Mouse (Mus musculus) CH12.LX (cell line): ENCODE data around the gene Ubl4a. TPM values are rescaled to one million over a fixed set of nuclear protein-coding genes. Genes with fewer than 3 reads are reported as not detected.

ENCODE experiments used
- DNase-seq: peaks from one replicate; pipeline ENCODE4 v3.0.0-alpha.2; 2013; ENCODE audit errors: extremely low read depth
- H3K27ac ChIP-seq: 2 replicates; pipeline ENCODE4 v1.5.1; 2012; ENCODE audit warnings: low read depth, mild to moderate bottlenecking, control low read depth, moderate library complexity; ENCODE audit not compliant: insufficient read depth
- H3K27me3 ChIP-seq: replicated peaks from 2 replicates; pipeline ENCODE3; 2012; ENCODE audit warnings: inconsistent platforms
- H3K36me3 ChIP-seq, 2 experiments: replicated peaks in 1 of 2; 2 replicates each; pipeline versions ENCODE3 to v1.6.1; 2012; ENCODE audit warnings: inconsistent platforms in 1 of 2, low read length in 1 of 2, mild to moderate bottlenecking in 1 of 2, mixed read lengths in 1 of 2, moderate library complexity in 1 of 2; ENCODE audit not compliant: control insufficient read depth in 1 of 2, insufficient read depth in 1 of 2
- H3K4me1 ChIP-seq, 2 experiments: 2 replicates each; pipeline ENCODE4 v1.6.1; 2012; ENCODE audit warnings: inconsistent platforms in 1 of 2, moderate library complexity in 1 of 2; ENCODE audit not compliant: insufficient read depth in 2 of 2, control insufficient read depth in 1 of 2
- H3K4me2 ChIP-seq: 2 replicates; pipeline ENCODE4 v1.6.1; 2012; ENCODE audit warnings: low read depth, mild to moderate bottlenecking, control low read depth; ENCODE audit not compliant: poor library complexity, insufficient read depth, severe bottlenecking
- H3K4me3 ChIP-seq, 3 experiments: fragments of 150-350 bp in 1 of 3; sonication (generic) in 1 of 3; replicated peaks in 1 of 3; 2 replicates each; pipeline versions ENCODE3 to v1.5.1; 2011 to 2012; ENCODE audit warnings: low read depth in 2 of 3, low read length in 2 of 3, mild to moderate bottlenecking in 2 of 3, moderate library complexity in 2 of 3, control low read depth in 1 of 3, improper control_type of control experiment in 1 of 3, inconsistent platforms in 1 of 3, mixed read lengths in 1 of 3; ENCODE audit not compliant: poor library complexity in 1 of 3
- H3K79me2 ChIP-seq: replicated peaks from 2 replicates; pipeline ENCODE4 v1.6.1; 2012; ENCODE audit warnings: mild to moderate bottlenecking, moderate library complexity; ENCODE audit not compliant: control insufficient read depth, poor library complexity, insufficient read depth, severe bottlenecking; ENCODE audit errors: extremely low read depth
- H3K9ac ChIP-seq: 2 replicates; pipeline ENCODE4 v1.6.1; 2012; ENCODE audit warnings: low read depth, mild to moderate bottlenecking, control low read depth, moderate library complexity; ENCODE audit not compliant: insufficient read depth
- H3K9me3 ChIP-seq: replicated peaks from 2 replicates; pipeline ENCODE3; 2012; ENCODE audit warnings: low read length, inconsistent platforms, mixed read lengths
- BHLHE40 ChIP-seq: IDR thresholded peaks from 2 replicates; pipeline ENCODE4 v1.6.1; 2011; ENCODE audit warnings: mild to moderate bottlenecking, low read depth, low read length, improper control_type of control experiment
- CHD1 ChIP-seq: IDR thresholded peaks from 2 replicates; pipeline ENCODE4 v1.6.1; 2012; ENCODE audit warnings: low read depth, low read length, improper control_type of control experiment, inconsistent platforms
- CHD2 ChIP-seq: IDR thresholded peaks from 2 replicates; pipeline ENCODE4 v1.6.1; 2011; ENCODE audit warnings: low read length, improper control_type of control experiment
- CTCF ChIP-seq, 2 experiments: IDR thresholded peaks in 1 of 2; conservative IDR thresholded peaks in 1 of 2; 2 replicates each; pipeline ENCODE4 v1.5.1; 2011 to 2012; ENCODE audit warnings: low read depth in 2 of 2, low read length in 2 of 2, improper control_type of control experiment in 1 of 2, inconsistent platforms in 1 of 2, mild to moderate bottlenecking in 1 of 2, moderate library complexity in 1 of 2
- E2F4 ChIP-seq: IDR thresholded peaks from 2 replicates; pipeline ENCODE4 v1.6.1; 2011; ENCODE audit warnings: low read depth, low read length, improper control_type of control experiment; ENCODE audit not compliant: insufficient replicate concordance
- ELF1 ChIP-seq: IDR thresholded peaks from 2 replicates; pipeline ENCODE4 v1.6.1; 2014; ENCODE audit warnings: low read depth, mild to moderate bottlenecking, inconsistent platforms, low read length, improper control_type of control experiment
- EP300 ChIP-seq: IDR thresholded peaks from 2 replicates; pipeline ENCODE4 v1.6.1; 2011; ENCODE audit warnings: low read length, improper control_type of control experiment
- ETS1 ChIP-seq: conservative IDR thresholded peaks from 2 replicates; pipeline ENCODE4 v1.6.1; 2012; ENCODE audit warnings: low read depth, mild to moderate bottlenecking, inconsistent platforms, low read length, improper control_type of control experiment, moderate library complexity
- GABPA ChIP-seq: IDR thresholded peaks from 2 replicates; pipeline ENCODE4 v1.6.1; 2012; ENCODE audit warnings: low read depth, low read length, improper control_type of control experiment, inconsistent platforms; ENCODE audit not compliant: insufficient replicate concordance
- HCFC1 ChIP-seq: IDR thresholded peaks from 2 replicates; pipeline ENCODE4 v1.6.1; 2012; ENCODE audit warnings: low read depth, mild to moderate bottlenecking, inconsistent platforms, low read length, improper control_type of control experiment
- IRF4 ChIP-seq: IDR thresholded peaks from 2 replicates; pipeline ENCODE4 v1.6.1; 2014; ENCODE audit warnings: low read depth, mild to moderate bottlenecking, inconsistent platforms, low read length, improper control_type of control experiment
- JUN ChIP-seq: IDR thresholded peaks from 2 replicates; pipeline ENCODE4 v1.6.1; 2011; ENCODE audit warnings: low read depth, mild to moderate bottlenecking, low read length, improper control_type of control experiment, moderate library complexity; ENCODE audit not compliant: insufficient read depth
- JUND ChIP-seq: conservative IDR thresholded peaks from 2 replicates; pipeline ENCODE4 v1.6.1; 2011; ENCODE audit warnings: low read depth, low read length, improper control_type of control experiment
- KAT2A ChIP-seq: IDR thresholded peaks from 2 replicates; pipeline ENCODE4 v1.6.1; 2012; ENCODE audit warnings: low read length, improper control_type of control experiment, inconsistent platforms; ENCODE audit not compliant: insufficient replicate concordance
- MAFK ChIP-seq: IDR thresholded peaks from 2 replicates; pipeline ENCODE4 v1.6.1; 2011; ENCODE audit warnings: low read length, improper control_type of control experiment; ENCODE audit not compliant: insufficient replicate concordance
- MAX ChIP-seq: IDR thresholded peaks from 2 replicates; pipeline ENCODE4 v1.6.1; 2011; ENCODE audit warnings: low read length, improper control_type of control experiment
- MAZ ChIP-seq: IDR thresholded peaks from 2 replicates; pipeline ENCODE4 v1.6.1; 2012; ENCODE audit warnings: low read depth, mild to moderate bottlenecking, inconsistent platforms, low read length, improper control_type of control experiment, moderate library complexity
- MEF2A ChIP-seq: IDR thresholded peaks from 2 replicates; pipeline ENCODE4 v1.6.1; 2014; ENCODE audit warnings: low read depth, mild to moderate bottlenecking, inconsistent platforms, low read length, improper control_type of control experiment, borderline replicate concordance
- MXI1 ChIP-seq: IDR thresholded peaks from 2 replicates; pipeline ENCODE4 v1.6.1; 2011; ENCODE audit warnings: mild to moderate bottlenecking, low read depth, low read length, improper control_type of control experiment
- MYC ChIP-seq: IDR thresholded peaks from 2 replicates; pipeline ENCODE4 v1.6.1; 2011; ENCODE audit warnings: low read depth, mild to moderate bottlenecking, improper control_type of control experiment, low read length
- NELFE ChIP-seq: IDR thresholded peaks from 2 replicates; pipeline ENCODE4 v1.6.1; 2011; ENCODE audit warnings: low read depth, low read length, improper control_type of control experiment
- NRF1 ChIP-seq: IDR thresholded peaks from 2 replicates; pipeline ENCODE4 v1.6.1; 2014; ENCODE audit warnings: low read depth, mild to moderate bottlenecking, inconsistent platforms, low read length, improper control_type of control experiment, moderate library complexity
- PAX5 ChIP-seq: IDR thresholded peaks from 2 replicates; pipeline ENCODE4 v1.6.1; 2012; ENCODE audit warnings: low read length, inconsistent platforms, mixed read lengths
- POLR2A ChIP-seq: IDR thresholded peaks from 2 replicates; pipeline ENCODE4 v1.6.1; 2011; ENCODE audit warnings: low read depth, mild to moderate bottlenecking, improper control_type of control experiment, low read length
- POLR2AphosphoS2 ChIP-seq: IDR thresholded peaks from 2 replicates; pipeline ENCODE4 v1.6.1; 2011; ENCODE audit warnings: low read depth, low read length, improper control_type of control experiment
- RAD21 ChIP-seq: IDR thresholded peaks from 2 replicates; pipeline ENCODE4 v1.6.1; 2011; ENCODE audit warnings: low read depth, mild to moderate bottlenecking, low read length, improper control_type of control experiment, moderate library complexity
- RCOR1 ChIP-seq: conservative IDR thresholded peaks from 2 replicates; pipeline ENCODE4 v1.6.1; 2012; ENCODE audit warnings: low read depth, mild to moderate bottlenecking, inconsistent platforms, low read length, improper control_type of control experiment
- SIN3A ChIP-seq: IDR thresholded peaks from 2 replicates; pipeline ENCODE4 v1.6.1; 2012; ENCODE audit warnings: low read length, improper control_type of control experiment, inconsistent platforms
- SMC3 ChIP-seq: IDR thresholded peaks from 2 replicates; pipeline ENCODE4 v1.6.1; 2011; ENCODE audit warnings: low read depth, low read length, improper control_type of control experiment
- TBP ChIP-seq: conservative IDR thresholded peaks from 2 replicates; pipeline ENCODE4 v1.6.1; 2011; ENCODE audit warnings: low read depth, low read length, improper control_type of control experiment
- TCF12 ChIP-seq: IDR thresholded peaks from 2 replicates; pipeline ENCODE4 v1.6.1; 2014; ENCODE audit warnings: low read depth, mild to moderate bottlenecking, inconsistent platforms, low read length, improper control_type of control experiment
- UBTF ChIP-seq: IDR thresholded peaks from 2 replicates; pipeline ENCODE4 v1.6.1; 2012; ENCODE audit warnings: low read depth, mild to moderate bottlenecking, inconsistent platforms, low read length, improper control_type of control experiment, moderate library complexity
- USF1 ChIP-seq: IDR thresholded peaks from 2 replicates; pipeline ENCODE4 v1.6.1; 2014; ENCODE audit warnings: low read depth, mild to moderate bottlenecking, inconsistent platforms, low read length, improper control_type of control experiment
- USF2 ChIP-seq: conservative IDR thresholded peaks from 2 replicates; pipeline ENCODE4 v1.6.1; 2011; ENCODE audit warnings: low read depth, low read length, improper control_type of control experiment
- ZC3H11A ChIP-seq: IDR thresholded peaks from 2 replicates; pipeline ENCODE4 v1.6.1; 2012; ENCODE audit warnings: low read depth, mild to moderate bottlenecking, inconsistent platforms, low read length, improper control_type of control experiment
- ZKSCAN1 ChIP-seq: IDR thresholded peaks from 2 replicates; pipeline ENCODE4 v1.6.1; 2012; ENCODE audit warnings: low read depth, inconsistent platforms, low read length, improper control_type of control experiment, borderline replicate concordance
- ZMIZ1 ChIP-seq: IDR thresholded peaks from 2 replicates; pipeline ENCODE4 v1.6.1; 2012; ENCODE audit warnings: low read depth, mild to moderate bottlenecking, inconsistent platforms, low read length, improper control_type of control experiment
- ZNF384 ChIP-seq: IDR thresholded peaks from 2 replicates; pipeline ENCODE4 v1.6.1; 2012; ENCODE audit warnings: low read depth, low read length, improper control_type of control experiment, inconsistent platforms
- dilution Hi-C: fragments of 300-500 bp; cut with MboI; formaldehyde crosslinking; loops from 2 replicates; pipeline ENCODE4 v1.14.3; 2020; ENCODE audit warnings: low sequenced_read_pairs; ENCODE audit not compliant: extremely low pct_unique_long_range_greater_than_20kb, extremely low pct_ligation_motif_present
- in situ Hi-C: fragments of 300-500 bp; cut with MboI; formaldehyde crosslinking; loops from 3 replicates; pipeline ENCODE4 v1.14.3; 2019; ENCODE audit warnings: low sequenced_read_pairs, low pct_ligation_motif_present, low pct_unique_long_range_greater_than_20kb, mixed read lengths
- polyA plus RNA-seq: library from polyadenylated mRNA; unstranded; fragments of >175 nt; gene quantifications from 2 replicates; pipeline ENCODE4 v1.2.1, GENCODE M21; 2012; ENCODE audit warnings: low read depth; ENCODE audit not compliant: insufficient read length
- total RNA-seq, 2 experiments: library from RNA; depleted of rRNA; stranded (reverse); fragments of 300-350 nt in 1 of 2; fragments of >200 nt in 1 of 2; gene quantifications; 2 replicates each; pipeline ENCODE4 v1.2.3; 2012 to 2014

Gene Ubl4a
- total RNA-seq (2012; rRNA removed) (12.7 and 18.8 TPM in 2 replicates), total RNA-seq (2014; rRNA removed) (17.6 and 19.3 TPM in 2 replicates), polyA plus RNA-seq (39.2 and 39.3 TPM in 2 replicates)

DNA sequence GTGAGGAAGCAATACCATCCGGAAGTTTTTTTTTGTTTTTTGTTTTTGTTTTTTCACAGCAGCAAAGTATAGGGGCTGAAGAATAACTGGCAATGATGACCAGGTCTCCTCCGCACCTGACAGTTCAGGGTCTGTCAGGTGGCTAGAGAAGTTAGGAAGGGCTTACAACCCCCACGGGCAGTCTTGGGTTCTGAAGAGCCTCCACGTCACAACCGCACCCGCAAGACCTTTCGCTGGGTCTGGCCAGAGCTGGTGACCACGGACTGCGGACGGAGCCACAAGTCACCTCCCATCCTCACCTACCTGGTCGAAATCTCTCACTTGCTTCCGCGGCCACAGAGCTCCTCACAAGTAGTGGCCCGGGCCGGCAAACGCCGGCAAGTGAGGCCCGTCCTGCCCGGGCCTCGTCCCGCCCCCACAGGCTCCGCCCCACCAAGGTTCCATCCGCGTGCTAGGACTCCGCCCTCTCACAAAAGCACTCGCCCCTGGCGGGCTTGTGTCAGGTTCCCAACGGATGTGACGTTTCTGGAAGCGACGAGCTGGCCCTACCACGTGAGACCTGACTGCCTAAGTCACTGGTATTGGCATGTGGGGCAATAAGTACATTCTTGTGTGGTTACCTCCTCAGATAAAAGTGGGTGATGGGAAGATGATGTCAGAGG is at the start of gene Ubl4a, which contains the start of gene Slc10a3:
Gene Ubl4a (minus strand): TSS at position 331 of the 662 bp plus-strand sequence.
Gene Slc10a3 (minus strand): TSS at position 462 of the 662 bp plus-strand sequence.
- Histone ChIP-seq H3K79me2 (no peaks in the 10 kb centered on the region; the same call in 1 of the 2 replicates), H3K36me3 (peaks cover 9 to 15% of the 10 kb centered on the region in 2 experiments), H3K9ac (peak within 1 kb of the TSS; percentile 80), H3K27ac (no peak within 1 kb of the TSS), H3K9me3 (no peaks in the 10 kb centered on the region), H3K4me2 (peak within 1 kb of the TSS; percentile 78), H3K27me3 (no peaks in the 10 kb centered on the region), H3K4me1 (peaks cover 6 to 22% of the 10 kb centered on the region in 2 experiments; a peak in 2 of 4 replicates), H3K4me3 (peak within 1 kb of the TSS; percentile 65 to 70 (median 66))
- dilution Hi-C loops = no loop called here
- DNase-seq = peak; percentile 91
- no peak for TF ChIP-seq EP300
- TF ChIP-seq HCFC1 = peak; percentile 76
- peak; percentile 87 for TF ChIP-seq POLR2A
- no peak for TF ChIP-seq MEF2A
- no peak for TF ChIP-seq CHD2
- peak; percentile 75 for TF ChIP-seq USF1
- no peak for TF ChIP-seq CTCF (conservative IDR thresholded peaks at IDR 0.05 in 1 of 2, IDR thresholded peaks at IDR 0.05 in 1 of 2; ENCODE audit: low read depth in 2 of 2, low read length in 2 of 2)
- TF ChIP-seq SIN3A = peak; percentile 91
- no peak for TF ChIP-seq ZNF384
- TF ChIP-seq MAFK = no peak
- peak; percentile 96 for TF ChIP-seq MAX
- TF ChIP-seq MYC = peak; percentile 94
- TF ChIP-seq TBP = peak; percentile 59; the same call in 1 of the 2 replicates
- peak; percentile 91 for TF ChIP-seq MXI1
- TF ChIP-seq JUND = no peak
- TF ChIP-seq ZMIZ1 = peak; percentile 67; the same call in 1 of the 2 replicates
- no peak for TF ChIP-seq CHD1
- peak; percentile 55 for TF ChIP-seq TCF12
- TF ChIP-seq NELFE = peak; percentile 82
- no peak for TF ChIP-seq SMC3
- TF ChIP-seq RAD21 = no peak
- TF ChIP-seq ETS1 = no peak
- no peak for TF ChIP-seq UBTF
- TF ChIP-seq USF2 = peak; percentile 41
- peak; percentile 41 for TF ChIP-seq BHLHE40
- TF ChIP-seq GABPA = no peak
- TF ChIP-seq ZKSCAN1 = no peak
- TF ChIP-seq ZC3H11A = no peak
- TF ChIP-seq JUN = no peak
- no peak for TF ChIP-seq KAT2A
- TF ChIP-seq PAX5 = no peak
- TF ChIP-seq NRF1 = no peak
- TF ChIP-seq E2F4 = no peak
- no peak; the same call in 1 of the 2 replicates for TF ChIP-seq IRF4
- no peak for TF ChIP-seq RCOR1
- TF ChIP-seq MAZ = no peak
- TF ChIP-seq ELF1 = no peak; the same call in 1 of the 2 replicates
- TF ChIP-seq POLR2AphosphoS2 = peak; percentile 43; the same call in 1 of the 2 replicates
- in situ Hi-C loops = no loop called here
